Mouse (Mus musculus) spleen, adult 2 months (tissue): Measurements from ENCODE around the gene Col2a1.

Experiments used
- CTCF ChIP-seq: fragments of 200-500 bp; IDR thresholded peaks from 2 replicates; pipeline ENCODE4 v1.5.1; 2011; ENCODE audit warnings: mild to moderate bottlenecking, inconsistent platforms; ENCODE audit not compliant: insufficient read depth, insufficient read length, insufficient replicate concordance; ENCODE audit errors: extremely low read depth
- POLR2A ChIP-seq: fragments of 200-500 bp; IDR thresholded peaks from 2 replicates; pipeline ENCODE4 v1.6.1; 2011; ENCODE audit warnings: low read depth, low read length, inconsistent platforms

GRCm38 (mm10) chr15:98048918-98049700, 44.6 kb upstream of the Col2a1 start:
- TF ChIP-seq CTCF: no peak
- TF ChIP-seq POLR2A: no peak
